Mouse (Mus musculus) kidney, embryonic 16.5 days (tissue): Measurements from ENCODE around the gene Clcn6. TPM values are rescaled to one million over a fixed set of nuclear protein-coding genes. Genes with fewer than 3 reads are reported as not detected.

Experiments
- ATAC-seq: fragments of 200-750 bp; cut with Nextera tagmentation; 2 replicates; pipeline ENCODE4 v1.8.0; 2017; ENCODE audit warnings: moderate TSS enrichment; ENCODE audit not compliant: low FRiP score, low TSS enrichment
- H3K27ac ChIP-seq: fragments of 300-500 bp; sonication (generic); 2 replicates; pipeline ENCODE4 v1.5.1; 2014; ENCODE audit warnings: low read length
- H3K27me3 ChIP-seq: fragments of 300-500 bp; sonication (generic); 2 replicates; pipeline ENCODE4 v1.6.1; 2014; ENCODE audit warnings: low read length, control low read depth, mixed read lengths; ENCODE audit not compliant: insufficient read depth
- H3K36me3 ChIP-seq: fragments of 300-500 bp; sonication (generic); 2 replicates; pipeline ENCODE4 v1.6.1; 2014; ENCODE audit warnings: low read length, control low read depth, mixed read lengths; ENCODE audit not compliant: insufficient read depth
- H3K4me1 ChIP-seq: fragments of 300-500 bp; sonication (generic); 2 replicates; pipeline ENCODE4 v1.6.1; 2014; ENCODE audit warnings: low read length, control low read depth, mixed read lengths; ENCODE audit not compliant: insufficient read depth
- H3K4me2 ChIP-seq: fragments of 300-500 bp; sonication (generic); replicated peaks from 2 replicates; pipeline ENCODE4 v1.6.1; 2014; ENCODE audit warnings: low read depth, low read length
- H3K4me3 ChIP-seq: fragments of 300-500 bp; sonication (generic); 2 replicates; pipeline ENCODE4 v1.5.1; 2014; ENCODE audit warnings: mild to moderate bottlenecking, low read length
- H3K9ac ChIP-seq: fragments of 300-500 bp; sonication (generic); replicated peaks from 2 replicates; pipeline ENCODE4 v1.6.1; 2014; ENCODE audit warnings: low read length
- H3K9me3 ChIP-seq: fragments of 300-500 bp; sonication (generic); 2 replicates; pipeline ENCODE4 v1.6.1; 2016; ENCODE audit warnings: low read length, control low read depth
- WGBS: fragments of 180-500 bp; shearing (Covaris S2); extraction: QIAGEN DNeasy Blood & Tissue Kit; methylation state at CpG from one replicate; pipeline ENCODE4 v1.1.7; 2014; 5-methylcytosine and 5-hydroxymethylcytosine counted together
- polyA plus RNA-seq: library from polyadenylated mRNA; unstranded; fragments of >200 nt; fragmentation: Nextera tagmentation; extraction: Ambion mirVana; gene quantifications from 2 replicates; pipeline ENCODE4 v1.2.1, GENCODE M21; 2015

Clcn6 gene
- polyA plus RNA-seq, 1 experiment from 2014 or later = 6.4 TPM

DNA sequence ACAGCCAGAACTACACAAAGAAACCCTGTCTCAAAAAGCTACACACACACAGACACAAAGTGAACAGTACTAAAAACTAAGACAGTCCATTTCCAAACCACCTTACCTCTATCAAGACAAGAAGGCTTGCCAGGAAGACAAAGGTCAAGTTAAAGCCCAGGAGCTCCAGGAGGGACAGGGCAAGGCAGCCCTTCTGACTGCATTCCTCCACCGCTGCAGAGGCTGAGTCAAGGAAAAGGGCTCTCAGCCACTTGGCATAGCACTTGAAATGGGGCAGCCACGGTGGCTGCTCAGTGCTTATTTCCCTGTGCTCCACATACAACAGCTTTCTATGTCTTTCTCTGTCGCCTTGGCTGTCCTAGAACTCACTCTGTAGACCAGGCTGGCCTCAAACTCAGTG lies 14.6 kb downstream of the Clcn6 start:
- WGBS = 96% methylated on average over 3 of the region's 3 CpGs
- H3K4me3 ChIP-seq = no peak overlapping the region
- H3K27me3 ChIP-seq = no peaks in the 10 kb centered on the region
- H3K36me3 ChIP-seq = peaks cover 68% of the 10 kb centered on the region
- no peaks in the 10 kb centered on the region for H3K4me1 ChIP-seq
- no peaks in the 10 kb centered on the region for H3K9me3 ChIP-seq
- H3K9ac ChIP-seq = no peak overlapping the region
- no peak overlapping the region for H3K27ac ChIP-seq
- no peak for ATAC-seq
- no peak overlapping the region for H3K4me2 ChIP-seq

DNA sequence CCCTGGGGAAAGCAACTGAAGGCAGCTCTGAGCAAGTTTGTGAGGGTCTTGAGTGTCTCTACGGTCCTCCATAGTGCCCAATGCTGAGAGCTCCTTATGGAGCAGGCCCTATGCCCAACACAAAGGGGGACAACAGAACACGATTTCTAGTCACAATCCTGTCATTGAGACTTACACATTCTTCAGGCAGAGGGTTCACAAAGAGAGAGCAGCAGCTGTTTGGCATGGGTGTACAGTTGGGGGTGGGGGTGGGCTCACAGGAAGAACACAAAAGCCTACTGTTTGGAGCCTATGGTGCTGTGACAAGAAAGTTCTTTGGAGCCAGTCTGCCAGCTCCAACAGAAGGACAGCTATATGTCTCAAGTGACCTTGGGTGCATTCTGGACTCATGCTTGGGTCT lies 20.2 kb downstream of the Clcn6 start:
- Histone ChIP-seq H3K9me3 (no peaks in the 10 kb centered on the region), H3K27me3 (no peaks in the 10 kb centered on the region), H3K4me2 (no peak overlapping the region), H3K9ac (no peak overlapping the region), H3K4me1 (no peaks in the 10 kb centered on the region), H3K36me3 (peaks cover 90% of the 10 kb centered on the region), H3K27ac (no peak overlapping the region), H3K4me3 (no peak overlapping the region)
- WGBS = 81% methylated on average over 2 of the region's 2 CpGs
- ATAC-seq = no peak

DNA sequence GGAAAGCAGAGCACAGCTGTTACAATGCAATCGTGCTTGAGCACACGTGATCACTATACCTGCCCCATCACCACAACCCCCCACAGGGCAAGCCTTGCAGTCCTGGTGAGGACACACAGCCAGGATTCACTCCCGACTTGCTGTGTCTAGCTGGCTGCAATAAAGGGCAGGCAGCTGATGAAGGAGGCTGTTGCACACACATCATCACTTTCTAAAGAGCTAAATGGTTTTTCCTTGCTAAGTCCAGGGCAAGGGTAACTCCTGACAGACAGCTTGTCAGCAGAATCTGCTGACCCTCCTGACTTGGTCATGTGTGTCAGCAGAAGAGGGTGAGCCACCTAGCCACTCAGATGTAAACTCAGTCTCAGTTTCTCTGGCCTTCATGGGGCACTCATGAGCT lies 21.6 kb downstream of the Clcn6 start:
- H3K36me3 ChIP-seq = peaks cover 90% of the 10 kb centered on the region
- ATAC-seq = no peak
- no peaks in the 10 kb centered on the region for H3K27me3 ChIP-seq
- no peak overlapping the region for H3K4me3 ChIP-seq
- no peak overlapping the region for H3K27ac ChIP-seq
- H3K9me3 ChIP-seq = no peaks in the 10 kb centered on the region
- H3K4me1 ChIP-seq = no peaks in the 10 kb centered on the region
- no peak overlapping the region for H3K4me2 ChIP-seq
- WGBS = 79% methylated on average over 3 of the region's 3 CpGs
- H3K9ac ChIP-seq = no peak overlapping the region

DNA sequence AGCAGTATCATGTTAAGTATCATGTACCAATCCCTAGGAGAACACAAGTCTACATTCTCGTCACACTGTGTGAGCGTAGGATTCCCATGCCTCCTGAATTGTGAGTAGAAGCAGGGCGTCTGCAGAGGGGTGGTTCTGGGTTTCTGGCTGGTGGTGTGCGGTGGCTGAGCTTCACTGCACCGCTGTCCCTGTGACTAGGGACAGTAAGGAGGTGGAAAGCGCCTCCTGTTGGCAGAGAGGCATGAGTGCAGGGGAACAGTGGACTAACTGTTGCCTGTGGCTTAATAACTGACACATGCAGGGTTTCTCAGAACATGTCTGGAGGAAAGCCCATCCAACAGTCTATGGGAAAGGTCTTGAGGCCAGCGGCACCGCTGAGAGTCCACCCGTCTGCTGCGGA lies 23.2 kb downstream of the Clcn6 start:
- Histone ChIP-seq H3K27ac (no peak overlapping the region), H3K36me3 (peaks cover 93% of the 10 kb centered on the region), H3K27me3 (no peaks in the 10 kb centered on the region), H3K9ac (no peak overlapping the region), H3K9me3 (no peaks in the 10 kb centered on the region), H3K4me3 (no peak overlapping the region), H3K4me1 (no peaks in the 10 kb centered on the region), H3K4me2 (no peak overlapping the region)
- 88% methylated on average over 10 of the region's 10 CpGs for WGBS
- no peak for ATAC-seq

DNA sequence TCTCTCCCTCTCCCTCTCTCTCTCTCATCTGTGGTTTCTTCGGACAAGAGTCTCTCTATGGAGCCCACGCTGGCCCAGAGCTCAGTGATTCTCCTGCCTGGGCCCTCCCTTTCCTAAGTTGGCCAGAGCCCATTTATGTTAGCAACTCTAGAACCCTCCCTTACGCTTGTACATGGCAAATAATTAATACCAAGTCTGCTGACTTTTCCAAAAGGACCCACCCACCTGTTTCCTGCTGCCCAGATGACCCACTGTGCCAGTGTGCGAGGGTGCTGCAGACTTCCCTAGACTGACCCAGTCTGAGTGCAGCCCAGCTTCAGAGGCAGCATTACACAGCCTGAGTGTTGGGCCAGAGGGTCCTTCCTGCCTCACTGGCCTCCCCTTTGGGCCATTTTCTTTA lies 26.4 kb downstream of the Clcn6 start:
- Histone ChIP-seq H3K9me3 (no peaks in the 10 kb centered on the region), H3K4me2 (no peak overlapping the region), H3K36me3 (peaks cover 95% of the 10 kb centered on the region), H3K27ac (no peak overlapping the region), H3K27me3 (no peaks in the 10 kb centered on the region), H3K4me1 (no peaks in the 10 kb centered on the region), H3K4me3 (no peak overlapping the region), H3K9ac (no peak overlapping the region)
- 93% methylated on average over 4 of the region's 4 CpGs for WGBS
- no peak for ATAC-seq

DNA sequence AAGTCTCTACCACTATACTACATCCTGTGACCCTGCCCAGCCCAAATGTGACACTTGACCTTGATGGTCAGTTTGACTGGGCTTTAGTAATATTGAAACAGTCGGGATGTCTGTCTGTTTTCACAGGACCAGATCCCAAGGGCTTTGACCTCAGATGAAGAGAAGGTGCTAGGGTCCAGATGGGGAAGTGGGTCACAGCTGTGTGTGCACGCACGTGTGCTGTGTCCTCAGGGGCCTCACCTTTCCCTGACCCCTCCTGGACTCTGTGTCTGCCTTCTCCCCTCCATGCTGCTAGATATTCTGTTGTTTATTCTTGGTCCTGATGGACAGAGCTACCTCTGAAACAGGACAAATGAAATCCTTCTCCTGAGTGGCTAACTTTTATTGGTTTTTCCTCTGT lies 27.3 kb downstream of the Clcn6 start:
- Histone ChIP-seq H3K27me3 (no peaks in the 10 kb centered on the region), H3K4me2 (no peak overlapping the region), H3K9ac (no peak overlapping the region), H3K4me1 (no peaks in the 10 kb centered on the region), H3K9me3 (no peaks in the 10 kb centered on the region), H3K36me3 (peaks cover 95% of the 10 kb centered on the region), H3K27ac (no peak overlapping the region), H3K4me3 (no peak overlapping the region)
- no peak for ATAC-seq
- 72% methylated on average over 3 of the region's 3 CpGs for WGBS

DNA sequence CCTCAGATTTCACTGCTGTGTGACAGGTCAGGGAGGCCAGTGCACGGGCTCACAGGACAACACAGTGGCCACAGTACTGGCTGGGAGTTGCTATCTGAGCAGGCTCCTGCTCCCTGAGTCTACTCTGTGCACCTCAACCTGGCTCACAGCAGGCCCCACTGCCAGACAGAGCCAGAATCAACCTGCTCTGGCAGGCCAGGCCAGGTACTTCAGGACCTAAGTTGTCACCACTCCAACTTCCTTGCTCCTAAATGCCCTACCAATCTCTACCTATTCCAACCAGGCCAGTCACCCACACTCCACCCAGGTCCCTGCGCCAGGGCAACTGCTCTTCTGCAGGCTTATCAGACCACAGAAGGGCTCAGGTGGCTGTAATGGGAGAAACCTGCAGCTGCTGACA lies 29.0 kb downstream of the Clcn6 start:
- WGBS = 90% methylated on average over 2 of the region's 2 CpGs
- no peak overlapping the region for H3K4me2 ChIP-seq
- H3K9me3 ChIP-seq = no peaks in the 10 kb centered on the region
- H3K27ac ChIP-seq = no peak overlapping the region
- H3K27me3 ChIP-seq = no peaks in the 10 kb centered on the region
- peaks cover 96% of the 10 kb centered on the region for H3K36me3 ChIP-seq
- no peak overlapping the region for H3K9ac ChIP-seq
- H3K4me3 ChIP-seq = no peak overlapping the region
- H3K4me1 ChIP-seq = no peaks in the 10 kb centered on the region
- no peak for ATAC-seq

DNA sequence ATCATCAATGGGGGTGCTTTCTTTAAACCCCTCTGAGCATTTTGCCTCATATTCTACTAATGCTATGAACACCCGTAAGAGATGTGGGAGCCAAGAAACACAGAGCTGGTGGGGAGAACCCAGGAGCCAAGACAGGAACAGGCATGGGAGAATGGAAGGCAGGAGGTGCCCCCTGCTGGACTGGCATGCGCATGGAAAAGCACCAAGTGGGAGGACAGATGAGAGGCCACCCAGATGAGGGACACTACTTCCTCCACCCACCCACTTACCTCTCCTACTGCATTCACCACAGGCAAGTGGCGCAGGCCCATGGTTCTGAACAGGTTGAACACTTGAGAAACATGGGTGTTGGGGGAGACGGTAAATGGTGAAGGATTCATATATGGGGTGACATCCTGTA lies 30.2 kb downstream of the Clcn6 start:
- H3K27ac ChIP-seq = no peak overlapping the region

DNA sequence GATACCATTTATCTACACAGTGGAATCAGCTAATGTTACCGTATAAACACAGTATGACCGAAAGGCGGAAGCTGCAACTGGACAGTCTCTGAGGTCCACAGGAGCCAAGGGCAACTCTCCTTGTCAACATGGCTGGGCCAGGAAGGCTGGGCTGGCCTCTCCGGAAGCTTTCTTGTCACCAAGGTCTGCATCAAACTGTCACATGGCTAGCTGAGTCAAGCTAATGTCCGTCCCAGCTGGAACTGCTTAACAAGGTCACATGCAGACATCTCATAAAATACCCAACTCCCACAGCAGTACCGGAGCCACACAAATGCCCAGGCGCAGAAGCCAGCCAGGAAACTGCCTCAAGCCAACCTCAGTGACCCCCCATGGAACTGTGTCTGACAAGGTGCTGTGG lies 34.3 kb downstream of the Clcn6 start:
- ATAC-seq = no peak
- H3K27ac ChIP-seq = no peak overlapping the region
- H3K4me3 ChIP-seq = no peak overlapping the region
- WGBS = 52% methylated on average over 7 of the region's 7 CpGs
- H3K9ac ChIP-seq = no peak overlapping the region
- H3K9me3 ChIP-seq = no peaks in the 10 kb centered on the region
- H3K27me3 ChIP-seq = no peaks in the 10 kb centered on the region
- no peaks in the 10 kb centered on the region for H3K4me1 ChIP-seq
- H3K4me2 ChIP-seq = no peak overlapping the region
- peaks cover 46% of the 10 kb centered on the region for H3K36me3 ChIP-seq

More for the DNA sequence above, 30.2 kb downstream of the Clcn6 start:
- Histone ChIP-seq H3K36me3 (peaks cover 84% of the 10 kb centered on the region), H3K27me3 (no peaks in the 10 kb centered on the region), H3K4me2 (no peak overlapping the region), H3K4me3 (no peak overlapping the region), H3K9me3 (no peaks in the 10 kb centered on the region), H3K4me1 (no peaks in the 10 kb centered on the region), H3K9ac (no peak overlapping the region)
- WGBS = 82% methylated on average over 4 of the region's 4 CpGs
- no peak for ATAC-seq

DNA sequence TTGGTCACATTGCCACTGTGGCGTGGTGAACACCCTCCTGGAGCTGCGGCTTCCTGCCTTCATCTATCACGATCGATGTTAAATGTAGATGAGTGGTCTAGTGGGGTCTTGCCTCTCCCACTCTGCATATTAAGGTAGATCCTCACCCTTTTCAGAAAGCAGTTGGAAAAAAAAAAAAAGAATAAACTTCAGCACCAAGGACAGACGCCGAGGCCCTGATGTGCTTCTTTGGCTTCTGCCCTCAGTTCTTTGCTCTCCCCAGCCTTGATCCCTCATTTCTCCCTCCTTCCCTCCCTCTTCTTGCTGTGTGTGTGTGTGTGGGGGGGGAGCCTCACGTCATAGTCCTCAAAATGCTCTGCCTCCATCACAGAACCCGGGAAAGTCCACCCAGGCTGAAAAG lies 36.8 kb downstream of the Clcn6 start:
- 49% methylated on average over 8 of the region's 8 CpGs for WGBS
- no peak for ATAC-seq
- H3K4me2 ChIP-seq = no peak overlapping the region

More for the DNA sequence above, 36.8 kb downstream of the Clcn6 start:
- Histone ChIP-seq H3K27ac (no peak overlapping the region), H3K4me3 (no peak overlapping the region), H3K9me3 (no peaks in the 10 kb centered on the region), H3K27me3 (no peaks in the 10 kb centered on the region), H3K4me1 (no peaks in the 10 kb centered on the region), H3K9ac (no peak overlapping the region), H3K36me3 (peaks cover 22% of the 10 kb centered on the region)
